In genomic region chr15:86334745-86335144, GRCm38 (mm10) we compare ENCODE assay signal across 23 mouse cellular contexts.
A peak's percentile ranks its signal among the peaks of the same experiment; 100 is the strongest.
DNase-seq lines count a peak whose midpoint lies in the region; ATAC-seq lines count a peak whose summit lies in the region.
"Had no signal": no experiment of that assay in that cellular context is flagged by ENCODE, and none has a peak within 500 bp of the region (broad histone marks: within the 10 kb centered on the region; RNA-seq: fewer than 3 reads in every experiment).

No protein-coding gene starts in this region.

- no peaks in the 10 kb centered on the region for H3K27me3 ChIP-seq in heart, embryonic 16.5 days (ENCODE audit: control insufficient read depth, insufficient read depth, low read length)
- no peaks in the 10 kb centered on the region for H3K27me3 ChIP-seq in midbrain, embryonic 14.5 days (ENCODE audit: control insufficient read depth, insufficient read depth, low read length)
- no peaks in the 10 kb centered on the region for H3K27me3 ChIP-seq in midbrain, embryonic 10.5 days (ENCODE audit: low read depth, poor library complexity, severe bottlenecking)
- H3K27me3 ChIP-seq: forebrain, embryonic 15.5 days; hindbrain, embryonic 15.5 days; kidney, embryonic 15.5 days; lung, embryonic 15.5 days; neural tube, embryonic 12.5 days had no signal

- no peaks in the 10 kb centered on the region for H3K4me1 ChIP-seq in heart, embryonic 16.5 days (ENCODE audit: control insufficient read depth, insufficient read depth, low read length)
- peaks cover 12% of the 10 kb centered on the region for H3K4me1 ChIP-seq in midbrain, embryonic 14.5 days (ENCODE audit: control insufficient read depth, insufficient read depth, low read length)
- H3K4me1 ChIP-seq in midbrain, embryonic 10.5 days: peaks cover 16% of the 10 kb centered on the region
- H3K4me1 ChIP-seq: lung, embryonic 15.5 days had no signal

- H3K4me3 ChIP-seq in heart, embryonic 16.5 days (ENCODE audit: low read length): no peak overlapping the region
- no peak overlapping the region for H3K4me3 ChIP-seq in midbrain, embryonic 14.5 days (replicated peaks; ENCODE audit: low read depth, low read length)
- no peak overlapping the region for H3K4me3 ChIP-seq in midbrain, embryonic 10.5 days
- H3K4me3 ChIP-seq: embryonic facial prominence, embryonic 10.5 days; forebrain, embryonic 15.5 days; hindbrain, embryonic 15.5 days; kidney, embryonic 15.5 days; lung, embryonic 15.5 days; neural tube, embryonic 12.5 days had no signal

- WGBS in heart, embryonic 16.5 days: 89% methylated on average over 9 of the region's 9 CpGs
- WGBS in midbrain, embryonic 14.5 days: 64% methylated on average over 9 of the region's 9 CpGs
- 91% methylated on average over 9 of the region's 9 CpGs for WGBS in midbrain, embryonic 10.5 days

- no peaks in the 10 kb centered on the region for H3K9me3 ChIP-seq in heart, embryonic 16.5 days (replicated peaks; ENCODE audit: control insufficient read depth, low read length)
- no peaks in the 10 kb centered on the region for H3K9me3 ChIP-seq in midbrain, embryonic 14.5 days (ENCODE audit: control insufficient read depth, low read length)
- no peaks in the 10 kb centered on the region for H3K9me3 ChIP-seq in midbrain, embryonic 10.5 days (replicated peaks)
- H3K9me3 ChIP-seq: embryonic facial prominence, embryonic 10.5 days; forebrain, embryonic 15.5 days; hindbrain, embryonic 15.5 days; kidney, embryonic 15.5 days; lung, embryonic 15.5 days; neural tube, embryonic 12.5 days had no signal

- no peak overlapping the region for H3K4me2 ChIP-seq in heart, embryonic 16.5 days (ENCODE audit: low read depth, low read length)
- H3K4me2 ChIP-seq in midbrain, embryonic 14.5 days (ENCODE audit: low read length): no peak overlapping the region
- H3K4me2 ChIP-seq: forebrain, embryonic 15.5 days; heart, embryonic 11.5 days; hindbrain, embryonic 15.5 days; kidney, embryonic 15.5 days; lung, embryonic 15.5 days; neural tube, embryonic 12.5 days had no signal

- ATAC-seq in heart, embryonic 16.5 days (replicated peaks; ENCODE audit: extremely low read depth, insufficient read depth, low FRiP score): 0 out of 2 replicates have a peak, but pooled peaks have one; percentile 18
- no peak for ATAC-seq in midbrain, embryonic 14.5 days (ENCODE audit: low FRiP score, low TSS enrichment)
- no peak for ATAC-seq in monocyte, adult 5-6 weeks (replicated peaks; ENCODE audit: insufficient number of reproducible peaks, low FRiP score, low TSS enrichment, poor library complexity, severe bottlenecking)
- ATAC-seq: forebrain, embryonic 15.5 days; intestine, embryonic 16.5 days had no signal

- no peak overlapping the region for H3K27ac ChIP-seq in heart, embryonic 16.5 days (ENCODE audit: low read length)
- peak overlapping the region; percentile 53; the same call in 1 of the 2 replicates for H3K27ac ChIP-seq in midbrain, embryonic 14.5 days (replicated peaks; ENCODE audit: low read depth, low read length)
- no peak overlapping the region; the same call in 1 of the 2 replicates for H3K27ac ChIP-seq in midbrain, embryonic 10.5 days (replicated peaks)
- H3K27ac ChIP-seq: embryonic facial prominence, embryonic 10.5 days; forebrain, embryonic 15.5 days; hindbrain, embryonic 15.5 days; kidney, embryonic 15.5 days; liver, embryonic 14.5 days; lung, embryonic 15.5 days; macrophage; neural tube, embryonic 12.5 days had no signal

- no peak overlapping the region for H3K9ac ChIP-seq in heart, embryonic 16.5 days (ENCODE audit: low read length)
- no peak overlapping the region for H3K9ac ChIP-seq in midbrain, embryonic 14.5 days (replicated peaks; ENCODE audit: low read length)
- H3K9ac ChIP-seq: forebrain, embryonic 15.5 days; hindbrain, embryonic 15.5 days; kidney, embryonic 15.5 days; liver, embryonic 14.5 days; lung, embryonic 15.5 days; neural tube, embryonic 12.5 days had no signal

- H3K36me3 ChIP-seq in heart, embryonic 16.5 days (ENCODE audit: control insufficient read depth, insufficient read depth): no peaks in the 10 kb centered on the region
- no peaks in the 10 kb centered on the region for H3K36me3 ChIP-seq in midbrain, embryonic 14.5 days (ENCODE audit: control insufficient read depth, insufficient read depth, low read length)
- no peaks in the 10 kb centered on the region for H3K36me3 ChIP-seq in midbrain, embryonic 10.5 days
- H3K36me3 ChIP-seq: embryonic facial prominence, embryonic 10.5 days; forebrain, embryonic 15.5 days; hindbrain, embryonic 15.5 days; kidney, embryonic 15.5 days; lung, embryonic 15.5 days; neural tube, embryonic 12.5 days had no signal

- DNase-seq in heart, adult 18-20 months: no peak
- DNase-seq in midbrain, embryonic 14.5 days: no peak
- no peak for DNase-seq in midbrain, embryonic 10.5 days (ENCODE audit: low spot score)
- DNase-seq in thymus, adult 18-20 months: peak; percentile 84 to 87
- DNase-seq in thymus, postnatal 36 days: peak; percentile 80 to 91
- DNase-seq: adrenal gland, postnatal 36 days; B cell, adult 2 months; cerebellum, adult 2 months; heart, postnatal 14 days; layer of hippocampus, postnatal 36 days; right cerebral cortex, adult 18-20 months had no signal

Comparison
In these comparisons a context has a peak if more than half of its experiments do, and no peak if none do; other contexts are left out.
1. DNase-seq: peak in thymus, adult 18-20 months (2 of 2) and thymus, postnatal 36 days (2 of 2); none in heart, adult 18-20 months (0 of 2), midbrain, embryonic 14.5 days (single experiment) and midbrain, embryonic 10.5 days (single experiment).